Mouse (Mus musculus) CD4-positive helper T cell, adult 2 months (primary cell): ENCODE data around the gene Eef2kmt.
"Not testable (repeated sequence)": the region's sequence is repeated elsewhere in the genome, so short reads cannot be mapped to it uniquely, and the experiment has no call there.

Experiments used
- DNase-seq: peaks from one replicate; pipeline ENCODE4 v3.0.0-alpha.2; 2012; ENCODE audit warnings: low read depth, missing footprints, low spot score

The Eef2kmt gene

GRCm38 (mm10) chr16:5255779-5256496 lies at the start of gene Eef2kmt:
Gene Eef2kmt, minus strand, starts transcription at chr16:5255983.
- peak; percentile 98 for DNase-seq

DNA sequence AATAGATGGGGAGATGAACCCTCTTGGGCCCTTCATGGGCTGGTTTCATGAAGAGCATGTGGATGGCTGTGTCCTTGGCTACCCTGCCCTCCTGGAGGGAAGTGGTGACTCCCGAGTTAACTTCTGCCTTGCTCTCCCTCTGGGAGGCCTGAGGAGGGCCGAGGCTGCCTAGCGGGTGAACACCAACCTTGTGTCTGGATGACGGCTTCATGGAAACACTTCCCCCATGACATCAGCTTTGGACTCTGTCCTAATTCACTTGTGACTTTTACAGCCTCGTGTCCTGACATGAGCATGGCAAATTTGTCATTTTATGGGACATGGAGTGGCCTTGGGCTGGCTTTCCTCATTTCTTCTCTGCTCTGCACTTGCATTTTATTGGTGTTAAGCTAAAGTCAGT lies 39.5 kb upstream of the Eef2kmt start:
- no peak for DNase-seq

GRCm38 (mm10) chr16:5285376-5285775 lies 29.6 kb upstream of the Eef2kmt start:
- DNase-seq = no peak

DNA sequence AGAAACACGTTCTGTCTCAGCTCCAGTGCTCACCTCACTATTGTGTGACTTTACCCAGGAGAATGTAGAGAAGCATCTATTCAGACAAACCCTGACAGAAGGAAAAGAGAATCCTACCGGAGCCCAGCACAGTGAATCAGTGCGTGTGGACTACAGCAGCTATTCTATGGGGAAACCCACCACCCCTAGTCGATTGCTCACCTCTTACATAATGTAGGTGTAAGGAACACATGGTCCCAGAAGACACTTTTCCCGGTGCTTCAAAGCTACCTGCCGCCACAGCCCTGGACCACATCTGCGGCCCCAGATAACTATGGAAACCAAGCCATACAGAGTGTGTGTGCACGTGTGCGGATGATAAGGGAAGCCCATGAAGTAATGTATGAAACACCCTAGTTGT lies 26.9 kb upstream of the Eef2kmt start:
- DNase-seq = no peak

GRCm38 (mm10) chr16:5279571-5280222 lies 23.9 kb upstream of the Eef2kmt start:
- no peak for DNase-seq

GRCm38 (mm10) chr16:5272371-5272770 lies 16.6 kb upstream of the Eef2kmt start:
- DNase-seq = no peak

- DNase-seq = no peak
Observed at GRCm38 (mm10) chr16:5271411-5272035, 15.7 kb upstream of the Eef2kmt start.

DNA sequence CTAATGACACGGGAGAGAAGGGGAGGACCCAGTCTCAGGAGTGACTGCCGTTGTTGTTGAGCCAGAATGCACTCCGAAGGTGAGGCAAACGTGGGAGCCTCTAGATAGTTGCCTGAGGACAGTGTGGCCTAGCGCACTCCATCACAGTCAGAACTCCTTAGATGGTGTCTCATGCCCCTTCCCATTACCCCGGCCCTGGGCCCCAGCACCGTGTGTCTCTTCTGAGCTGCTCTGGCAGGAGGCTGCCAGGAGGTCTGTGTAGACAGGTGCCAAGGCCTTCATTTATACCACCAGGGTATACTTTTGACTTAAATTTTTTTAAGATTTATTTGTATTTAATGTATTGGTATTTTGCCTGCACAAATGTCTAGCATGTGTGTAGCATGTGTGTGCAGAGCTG lies 8.1 kb upstream of the Eef2kmt start:
- no peak for DNase-seq

GRCm38 (mm10) chr16:5263156-5263555 lies 7.4 kb upstream of the Eef2kmt start:
- DNase-seq = no peak

DNA sequence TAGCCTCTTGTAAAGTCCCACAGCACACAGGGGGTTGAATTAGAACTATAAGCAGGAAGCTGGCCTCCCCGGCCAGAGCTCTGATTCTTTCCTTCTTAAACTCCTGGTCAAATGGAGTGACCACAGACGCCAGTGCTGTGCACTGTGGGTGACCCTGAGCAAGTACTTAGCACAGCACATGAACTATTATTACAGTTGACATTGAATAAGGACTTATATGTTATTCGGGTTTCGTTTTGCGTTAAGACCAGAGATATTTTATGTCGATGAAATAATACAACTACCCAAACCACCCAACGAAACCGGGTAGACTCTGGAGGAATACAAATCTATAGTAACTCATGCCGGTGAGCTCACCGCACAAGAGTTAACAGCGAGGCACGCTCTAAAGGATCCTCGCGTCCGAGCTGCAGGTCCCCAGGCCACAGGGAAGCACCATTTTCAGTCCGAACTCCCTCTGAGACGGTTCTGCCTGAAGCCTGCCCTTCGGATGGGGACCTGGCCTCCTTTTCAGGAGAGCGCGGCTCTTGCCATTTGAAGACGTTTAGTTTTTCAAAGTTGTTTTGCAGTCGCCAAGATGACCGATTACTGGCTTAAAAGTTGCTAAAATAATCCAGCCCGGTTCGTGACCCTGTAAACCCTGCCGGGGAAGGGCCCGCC lies 572 bp downstream of the Eef2kmt start:
- peak; percentile 41 for DNase-seq

- DNase-seq = peak; percentile 91
Observed at GRCm38 (mm10) chr16:5254346-5255025, 1.3 kb downstream of the Eef2kmt start.

DNA sequence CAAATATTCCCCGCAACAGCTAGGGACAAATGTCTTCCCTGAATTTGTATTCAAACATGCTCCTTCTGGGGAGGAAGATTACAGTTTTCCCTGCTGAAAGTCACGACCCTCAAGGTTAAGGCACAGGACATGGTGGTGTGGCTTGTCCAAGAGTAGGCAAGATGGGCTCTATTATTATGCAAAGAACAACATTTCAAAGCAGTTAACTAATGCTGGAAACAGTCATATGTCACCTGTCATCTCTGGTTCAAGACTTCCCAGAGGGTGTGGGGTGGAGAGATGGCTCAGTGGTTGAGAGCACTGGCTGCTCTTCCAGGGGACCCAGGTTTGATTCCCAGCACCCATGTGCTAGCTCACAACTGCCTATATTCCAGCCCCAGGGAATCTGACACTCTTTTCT lies 3.5 kb downstream of the Eef2kmt start:
- no peak for DNase-seq

DNA sequence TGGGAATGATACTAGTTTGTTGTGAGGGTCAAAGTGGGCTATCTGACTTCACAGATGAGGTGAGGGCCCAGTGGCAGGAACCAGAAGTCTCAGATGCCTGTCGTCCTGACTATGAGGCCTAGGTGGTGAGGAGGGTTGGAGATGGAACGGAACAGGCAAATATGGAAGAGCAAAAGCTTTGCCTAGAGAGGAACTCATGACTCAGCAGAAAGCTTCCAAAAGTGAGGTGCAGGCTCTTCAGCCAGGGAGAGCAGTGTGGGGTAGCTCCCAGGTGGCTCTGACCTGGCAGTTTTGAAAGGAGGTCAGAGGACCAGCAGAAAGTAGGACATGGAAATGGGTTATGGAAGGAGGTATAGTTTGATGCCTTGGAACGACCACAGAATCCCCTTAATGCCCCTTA lies 4.9 kb downstream of the Eef2kmt start:
- DNase-seq = no peak

DNA sequence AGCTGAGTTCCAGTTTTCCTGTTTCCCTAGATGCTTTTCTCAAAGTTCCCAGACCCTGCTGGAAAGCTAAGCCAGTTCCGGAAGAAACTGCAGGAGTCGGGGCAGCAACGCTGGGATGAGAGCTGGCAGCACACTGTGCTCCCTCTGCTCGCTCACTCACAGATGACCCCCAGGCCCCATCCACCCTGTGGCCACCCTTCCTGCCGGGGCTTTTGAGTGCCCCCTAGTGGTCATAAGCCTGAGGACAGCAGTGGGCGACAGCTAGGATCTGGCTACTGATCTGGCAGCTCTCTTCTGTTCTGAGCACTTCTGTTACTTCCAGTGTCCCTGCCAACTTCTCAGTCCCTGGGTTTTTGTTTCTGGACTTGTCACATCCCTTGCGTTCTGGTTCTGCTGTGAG lies 11.4 kb downstream of the Eef2kmt start:
- DNase-seq = peak; percentile 49

DNA sequence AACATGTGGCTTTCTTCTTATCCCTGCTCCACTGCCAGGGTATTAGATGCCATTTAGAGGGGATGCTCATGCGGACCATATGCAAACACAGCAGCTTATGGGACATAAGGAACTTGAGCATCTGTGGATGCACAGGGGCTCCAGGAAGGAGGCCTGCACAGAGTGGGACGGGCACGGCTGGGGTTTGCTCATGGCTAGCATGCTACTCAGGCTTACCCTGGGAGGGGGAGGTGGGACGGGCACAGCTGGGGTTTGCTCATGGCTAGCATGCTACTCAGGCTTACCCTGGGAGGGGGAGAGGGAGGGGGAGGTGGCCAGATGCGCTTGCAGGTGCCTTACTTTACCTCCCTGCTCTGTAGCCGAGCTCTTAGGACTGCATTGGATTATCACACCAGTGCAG lies 12.9 kb downstream of the Eef2kmt start:
- DNase-seq = no peak

DNA sequence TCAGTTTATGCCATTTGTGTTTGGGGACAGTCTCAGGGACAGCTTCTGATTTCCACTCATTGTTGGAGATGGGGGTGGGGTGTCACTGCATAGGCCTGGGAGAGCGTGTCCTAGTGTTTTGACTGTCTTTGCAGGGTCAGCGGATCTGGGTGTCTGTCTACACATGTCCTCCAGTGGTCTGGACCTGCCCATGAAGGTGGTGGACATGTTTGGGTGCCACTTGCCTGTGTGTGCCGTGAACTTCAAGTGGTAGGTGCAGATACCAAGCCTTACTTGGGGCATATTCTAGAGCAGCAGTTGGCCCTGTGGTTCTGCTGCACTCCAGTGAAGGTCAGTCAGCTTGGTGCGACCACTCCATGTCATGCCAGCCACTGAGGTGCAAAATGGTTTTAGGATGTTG lies 13.4 kb downstream of the Eef2kmt start:
- DNase-seq = no peak

- peak; percentile 94 for DNase-seq
Observed at GRCm38 (mm10) chr16:5233418-5234313, 22.1 kb downstream of the Eef2kmt start, which contains the start of gene Alg1. Gene Alg1, plus strand, starts transcription at chr16:5233621.

DNA sequence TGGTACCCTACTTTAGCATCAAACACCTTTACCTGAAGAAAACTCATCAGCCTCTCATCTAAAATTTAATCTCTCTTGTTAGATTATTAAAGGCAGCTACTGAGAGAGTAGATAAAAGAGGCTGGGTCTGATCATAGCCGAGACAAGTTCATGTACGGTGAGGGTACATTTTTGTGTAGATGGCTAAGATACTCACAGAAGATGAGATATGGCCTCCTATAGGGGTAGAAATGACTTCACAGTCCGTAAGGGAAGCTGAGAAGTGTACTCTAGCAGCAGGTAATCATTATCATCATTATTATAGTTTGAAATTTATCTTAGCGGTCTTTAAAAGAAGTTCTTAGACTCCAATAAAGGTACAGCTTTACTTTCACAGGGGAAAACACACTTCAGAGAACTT lies 22.8 kb downstream of the Eef2kmt start:
- no peak for DNase-seq

DNA sequence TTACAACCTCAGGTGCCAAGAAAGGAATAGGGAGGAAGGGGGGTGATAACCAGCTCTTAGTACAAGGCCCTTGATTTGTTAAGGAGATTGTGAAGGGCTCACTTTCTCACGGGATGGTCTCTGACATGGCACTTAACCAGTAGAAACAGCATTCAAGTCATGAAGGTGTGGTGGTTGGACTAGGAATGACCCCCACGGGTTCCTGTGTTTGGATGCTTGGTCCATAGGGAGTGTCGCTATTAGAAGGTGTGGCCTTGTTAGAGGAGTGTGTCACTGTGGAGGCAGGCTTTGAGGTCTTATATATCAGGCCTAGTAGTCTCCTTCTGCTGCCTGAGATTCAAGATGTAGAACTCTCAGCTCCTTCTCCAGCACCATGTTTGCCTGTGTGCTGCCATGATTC lies 27.7 kb downstream of the Eef2kmt start:
- DNase-seq = not testable (repeated sequence)

DNA sequence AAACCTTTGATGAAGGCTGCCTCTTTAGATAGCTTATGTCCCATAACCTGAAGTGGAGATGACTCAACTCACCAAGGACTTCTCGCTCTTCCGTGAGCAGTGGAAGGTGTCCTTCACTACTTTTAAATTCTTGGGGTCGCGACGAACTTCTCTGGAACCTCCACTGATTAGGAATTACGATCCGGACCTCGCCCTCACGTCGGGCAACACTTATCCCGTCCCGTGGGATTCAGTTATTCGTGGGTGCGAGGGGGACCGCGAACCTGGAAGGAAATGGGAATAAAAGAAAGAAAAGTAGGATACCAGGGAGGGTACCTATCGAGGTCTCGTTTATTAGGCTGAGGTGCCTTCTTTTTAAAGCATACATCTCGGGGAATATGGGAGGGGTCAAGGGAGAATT lies 28.3 kb downstream of the Eef2kmt start:
- DNase-seq = not testable (repeated sequence)

DNA sequence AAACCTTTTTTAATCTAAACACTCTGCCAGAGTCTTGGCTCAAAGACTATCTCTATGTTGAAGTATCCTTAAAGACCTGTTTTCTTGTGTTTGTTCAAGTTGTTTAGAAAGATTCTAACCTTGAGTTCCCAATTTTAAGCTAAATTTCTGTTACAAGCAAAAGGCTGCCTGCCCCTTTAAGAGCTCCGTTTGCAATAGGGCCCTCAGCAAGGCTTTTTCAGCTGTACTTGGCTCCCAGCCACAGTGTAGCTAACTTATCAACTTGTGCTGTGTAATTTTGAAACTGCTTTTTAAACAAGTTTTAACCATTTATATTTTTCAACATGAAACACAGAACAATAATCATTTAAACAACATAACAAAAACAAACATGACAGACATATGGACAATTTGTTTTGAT lies 29.2 kb downstream of the Eef2kmt start:
- DNase-seq = not testable (repeated sequence)
